Mouse (Mus musculus): ENCODE measurements around the gene Gadl1. TPM values are rescaled to one million over a fixed set of nuclear protein-coding genes. Genes with fewer than 3 reads are reported as not detected.
A peak's percentile ranks its signal among the peaks of the same experiment; 100 is the strongest.

Gene Gadl1
- total and polyA plus RNA-seq, 2 experiments from 2014 or later = 0.21 to 0.44 TPM

DNA sequence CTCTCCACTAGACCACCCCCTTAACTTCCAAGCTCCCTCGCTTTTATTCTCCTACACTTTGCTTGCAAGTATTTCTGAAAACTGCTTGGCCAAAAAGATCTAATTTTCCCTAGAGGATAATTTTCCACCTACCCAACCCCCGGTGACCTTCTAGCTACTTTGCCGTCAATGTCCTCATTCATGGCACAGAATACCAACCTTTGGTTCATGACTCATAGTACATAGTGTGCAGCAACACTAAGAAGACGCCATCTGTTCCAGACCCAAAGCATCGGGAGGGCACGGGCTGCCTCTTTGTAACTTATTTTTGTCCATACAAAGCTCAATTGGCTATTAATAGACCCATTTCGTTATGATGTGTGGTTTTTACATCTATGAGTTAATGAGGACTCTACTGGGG lies 55.8 kb downstream of the Gadl1 start:
- Histone ChIP-seq H3K27ac (ENCODE audit: low read depth, low read length) (no peak overlapping the region), H3K4me3 (ENCODE audit: low read depth, low read length) (no peak overlapping the region), H3K9ac (replicated peaks; ENCODE audit: low read length, poor library complexity, severe bottlenecking) (no peak overlapping the region), H3K4me2 (ENCODE audit: low read depth, low read length, poor library complexity, severe bottlenecking) (no peak overlapping the region), H3K27me3 (ENCODE audit: insufficient read depth, low read length) (no peaks in the 10 kb centered on the region), H3K36me3 (ENCODE audit: insufficient read depth, low read length) (no peaks in the 10 kb centered on the region), H3K4me1 (ENCODE audit: insufficient read depth, low read length) (no peaks in the 10 kb centered on the region), H3K9me3 (ENCODE audit: low read length) (no peaks in the 10 kb centered on the region)
- 89% methylated on average over 7 of the region's 7 CpGs for WGBS
- DNase-seq (ENCODE audit: low spot score) = no peak
- TF ChIP-seq CTCF (IDR thresholded peaks at IDR 0.05) = no peak
- no peak for ATAC-seq (ENCODE audit: low FRiP score)

DNA sequence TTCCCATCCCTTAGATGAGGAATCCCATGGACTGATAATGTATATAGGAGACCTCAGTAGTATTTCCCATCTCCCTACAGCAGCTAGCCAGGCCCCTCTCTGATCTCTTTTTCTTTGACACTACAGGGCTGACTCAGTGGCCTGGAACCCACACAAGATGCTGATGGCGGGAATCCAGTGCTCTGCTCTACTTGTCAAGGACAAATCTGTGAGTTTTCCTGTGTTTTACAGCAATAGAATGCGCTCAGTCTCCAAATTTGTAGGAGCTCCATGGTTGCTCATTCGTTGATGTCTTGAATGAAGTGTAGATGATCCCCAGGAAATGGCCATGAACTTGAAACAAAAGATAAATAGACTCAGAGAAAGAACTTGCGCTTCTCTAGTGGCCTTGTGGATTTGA lies 56.9 kb downstream of the Gadl1 start:
- no peak overlapping the region for H3K27ac ChIP-seq (ENCODE audit: low read depth, low read length)
- no peak for DNase-seq (ENCODE audit: low spot score)
- no peak overlapping the region for H3K4me2 ChIP-seq (ENCODE audit: low read depth, low read length, poor library complexity, severe bottlenecking)
- no peak for ATAC-seq (ENCODE audit: low FRiP score)
- H3K9ac ChIP-seq (replicated peaks; ENCODE audit: low read length, poor library complexity, severe bottlenecking) = no peak overlapping the region
- no peaks in the 10 kb centered on the region for H3K4me1 ChIP-seq (ENCODE audit: insufficient read depth, low read length)
- TF ChIP-seq CTCF (IDR thresholded peaks at IDR 0.05) = no peak
- no peaks in the 10 kb centered on the region for H3K27me3 ChIP-seq (ENCODE audit: insufficient read depth, low read length)
- 91% methylated on average over 4 of the region's 4 CpGs for WGBS
- no peak overlapping the region for H3K4me3 ChIP-seq (ENCODE audit: low read depth, low read length)
- H3K36me3 ChIP-seq (ENCODE audit: insufficient read depth, low read length) = no peaks in the 10 kb centered on the region
- no peaks in the 10 kb centered on the region for H3K9me3 ChIP-seq (ENCODE audit: low read length)

DNA sequence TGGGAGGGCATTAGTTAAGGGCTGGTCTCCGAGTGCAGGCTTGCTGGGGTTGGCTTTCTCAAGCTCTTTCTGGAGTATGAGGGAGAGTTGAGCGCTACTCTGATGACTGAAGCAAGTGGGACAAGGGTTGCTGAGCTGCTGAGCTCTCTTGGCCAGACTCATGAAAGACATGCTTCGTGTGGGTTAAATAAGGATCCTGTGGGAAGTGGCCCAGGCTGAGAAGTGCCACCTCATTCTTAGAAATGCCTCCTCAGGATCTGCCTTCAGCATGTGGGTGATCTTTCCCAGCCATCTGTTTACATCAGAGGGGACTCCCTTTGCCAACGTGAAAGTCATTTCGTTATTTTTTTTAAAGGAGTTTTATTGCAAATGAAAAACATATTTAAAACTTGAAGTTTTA lies 57.5 kb downstream of the Gadl1 start:
- H3K27ac ChIP-seq (ENCODE audit: low read depth, low read length) = no peak overlapping the region
- no peaks in the 10 kb centered on the region for H3K9me3 ChIP-seq (ENCODE audit: low read length)
- TF ChIP-seq CTCF (IDR thresholded peaks at IDR 0.05) = no peak
- H3K4me3 ChIP-seq (ENCODE audit: low read depth, low read length) = no peak overlapping the region
- ATAC-seq (ENCODE audit: low FRiP score) = no peak
- H3K36me3 ChIP-seq (ENCODE audit: insufficient read depth, low read length) = no peaks in the 10 kb centered on the region
- WGBS = 89% methylated on average over 5 of the region's 5 CpGs
- no peak overlapping the region for H3K9ac ChIP-seq (replicated peaks; ENCODE audit: low read length, poor library complexity, severe bottlenecking)
- no peak overlapping the region for H3K4me2 ChIP-seq (ENCODE audit: low read depth, low read length, poor library complexity, severe bottlenecking)
- H3K4me1 ChIP-seq (ENCODE audit: insufficient read depth, low read length) = no peaks in the 10 kb centered on the region
- DNase-seq (ENCODE audit: low spot score) = no peak
- no peaks in the 10 kb centered on the region for H3K27me3 ChIP-seq (ENCODE audit: insufficient read depth, low read length)

DNA sequence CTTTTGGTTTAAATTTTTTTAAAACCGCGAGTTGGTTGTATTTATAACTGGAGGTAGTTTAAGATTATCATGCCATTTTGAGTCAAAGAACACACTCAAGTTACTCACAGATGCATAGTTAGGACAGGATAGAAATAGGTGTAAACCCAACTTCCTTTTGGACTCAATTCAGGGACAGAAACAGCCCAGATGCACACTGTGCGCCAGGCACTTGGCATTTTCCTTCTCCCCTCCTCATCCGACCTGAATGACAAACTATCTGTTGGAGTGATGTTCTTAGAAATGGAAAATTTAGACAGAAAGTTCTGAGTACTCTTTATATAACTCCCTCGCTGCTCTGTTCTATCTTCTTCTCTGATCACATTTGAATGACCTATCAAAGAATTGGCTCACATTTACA lies 58.4 kb downstream of the Gadl1 start:
- ATAC-seq (ENCODE audit: low FRiP score) = no peak
- no peak for TF ChIP-seq CTCF (IDR thresholded peaks at IDR 0.05)
- Histone ChIP-seq H3K36me3 (ENCODE audit: insufficient read depth, low read length) (no peaks in the 10 kb centered on the region), H3K4me2 (ENCODE audit: low read depth, low read length, poor library complexity, severe bottlenecking) (no peak overlapping the region), H3K4me1 (ENCODE audit: insufficient read depth, low read length) (no peaks in the 10 kb centered on the region), H3K9ac (replicated peaks; ENCODE audit: low read length, poor library complexity, severe bottlenecking) (no peak overlapping the region), H3K4me3 (ENCODE audit: low read depth, low read length) (no peak overlapping the region), H3K27ac (ENCODE audit: low read depth, low read length) (no peak overlapping the region), H3K27me3 (ENCODE audit: insufficient read depth, low read length) (no peaks in the 10 kb centered on the region), H3K9me3 (ENCODE audit: low read length) (no peaks in the 10 kb centered on the region)
- no peak for DNase-seq (ENCODE audit: low spot score)
- WGBS = 92% methylated on average over 5 of the region's 5 CpGs

DNA sequence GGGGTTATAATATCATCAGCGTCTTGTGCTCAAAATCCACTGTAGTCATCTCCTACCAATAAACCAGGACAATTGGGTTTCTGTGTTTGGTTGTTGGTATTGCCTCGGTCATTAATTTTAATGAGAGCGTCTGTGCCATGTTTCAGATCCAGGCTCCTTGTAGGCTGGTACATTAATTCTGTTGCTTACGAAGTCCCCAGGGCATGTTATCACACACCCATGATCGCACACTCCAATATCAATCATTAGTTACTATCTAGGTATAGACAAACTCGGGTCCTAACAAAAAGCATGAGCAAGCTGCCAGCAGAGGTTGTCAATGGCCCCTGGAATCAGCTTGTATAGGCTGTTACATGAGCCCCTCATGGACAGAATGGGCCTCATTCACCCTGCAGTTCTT lies 67.6 kb downstream of the Gadl1 start:
- H3K9me3 ChIP-seq (ENCODE audit: low read length) = no peaks in the 10 kb centered on the region
- DNase-seq (ENCODE audit: low spot score) (no peak), ATAC-seq (ENCODE audit: low FRiP score) (no peak)
- no peak overlapping the region for H3K4me3 ChIP-seq (ENCODE audit: low read depth, low read length)
- H3K27me3 ChIP-seq (ENCODE audit: insufficient read depth, low read length) = no peaks in the 10 kb centered on the region
- 81% methylated on average over 6 of the region's 6 CpGs for WGBS
- H3K4me2 ChIP-seq (ENCODE audit: low read depth, low read length, poor library complexity, severe bottlenecking) = no peak overlapping the region
- no peak overlapping the region for H3K27ac ChIP-seq (ENCODE audit: low read depth, low read length)
- H3K4me1 ChIP-seq (ENCODE audit: insufficient read depth, low read length) = no peaks in the 10 kb centered on the region
- H3K36me3 ChIP-seq (ENCODE audit: insufficient read depth, low read length) = no peaks in the 10 kb centered on the region
- no peak overlapping the region for H3K9ac ChIP-seq (replicated peaks; ENCODE audit: low read length, poor library complexity, severe bottlenecking)
- TF ChIP-seq CTCF (IDR thresholded peaks at IDR 0.05) = no peak

DNA sequence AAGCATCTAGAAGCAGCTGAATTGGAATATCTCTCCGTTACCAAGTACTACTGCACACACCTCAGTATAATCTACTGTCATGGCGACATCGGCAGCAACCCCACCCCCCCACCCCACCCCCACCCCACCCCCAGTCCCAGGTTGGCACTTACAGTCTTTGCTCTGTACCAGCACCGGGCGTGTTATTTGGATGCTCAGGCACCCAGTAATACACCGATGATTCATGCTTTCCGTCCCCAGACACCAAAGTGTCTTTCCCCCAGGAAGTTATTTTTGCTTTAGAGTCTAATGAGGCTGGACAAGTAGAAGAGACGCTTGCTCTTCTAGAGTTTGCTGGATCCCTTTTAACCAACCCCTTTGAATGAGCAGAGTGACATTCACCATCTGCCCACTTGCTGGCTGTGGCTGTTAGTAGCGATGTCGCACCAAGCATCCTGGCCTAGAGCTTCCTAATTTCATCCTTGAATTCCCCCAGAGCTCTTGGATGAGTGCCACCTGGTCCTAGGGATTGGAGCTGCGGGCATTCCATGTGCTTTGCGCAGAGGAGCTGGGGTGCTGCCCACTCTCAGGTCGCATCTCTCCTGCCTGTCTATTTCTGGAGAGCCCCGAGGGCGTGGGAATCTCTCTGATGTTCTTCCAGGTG lies 68.5 kb downstream of the Gadl1 start:
- no peaks in the 10 kb centered on the region for H3K27me3 ChIP-seq (ENCODE audit: insufficient read depth, low read length)
- H3K36me3 ChIP-seq (ENCODE audit: insufficient read depth, low read length) = no peaks in the 10 kb centered on the region
- no peak overlapping the region for H3K4me3 ChIP-seq (ENCODE audit: low read depth, low read length)
- WGBS = 69% methylated on average over 15 of the region's 15 CpGs
- no peak overlapping the region for H3K9ac ChIP-seq (replicated peaks; ENCODE audit: low read length, poor library complexity, severe bottlenecking)
- no peaks in the 10 kb centered on the region for H3K9me3 ChIP-seq (ENCODE audit: low read length)
- H3K27ac ChIP-seq (ENCODE audit: low read depth, low read length) = no peak overlapping the region
- no peak overlapping the region for H3K4me2 ChIP-seq (ENCODE audit: low read depth, low read length, poor library complexity, severe bottlenecking)
- DNase-seq (ENCODE audit: low spot score) (peak; percentile 87), ATAC-seq (ENCODE audit: low FRiP score) (no peak)
- no peaks in the 10 kb centered on the region for H3K4me1 ChIP-seq (ENCODE audit: insufficient read depth, low read length)
- no peak for TF ChIP-seq CTCF (IDR thresholded peaks at IDR 0.05)

Data from midbrain, postnatal 0 days (tissue).